13 mouse cellular contexts compared by ENCODE assay signal in the genomic region with DNA sequence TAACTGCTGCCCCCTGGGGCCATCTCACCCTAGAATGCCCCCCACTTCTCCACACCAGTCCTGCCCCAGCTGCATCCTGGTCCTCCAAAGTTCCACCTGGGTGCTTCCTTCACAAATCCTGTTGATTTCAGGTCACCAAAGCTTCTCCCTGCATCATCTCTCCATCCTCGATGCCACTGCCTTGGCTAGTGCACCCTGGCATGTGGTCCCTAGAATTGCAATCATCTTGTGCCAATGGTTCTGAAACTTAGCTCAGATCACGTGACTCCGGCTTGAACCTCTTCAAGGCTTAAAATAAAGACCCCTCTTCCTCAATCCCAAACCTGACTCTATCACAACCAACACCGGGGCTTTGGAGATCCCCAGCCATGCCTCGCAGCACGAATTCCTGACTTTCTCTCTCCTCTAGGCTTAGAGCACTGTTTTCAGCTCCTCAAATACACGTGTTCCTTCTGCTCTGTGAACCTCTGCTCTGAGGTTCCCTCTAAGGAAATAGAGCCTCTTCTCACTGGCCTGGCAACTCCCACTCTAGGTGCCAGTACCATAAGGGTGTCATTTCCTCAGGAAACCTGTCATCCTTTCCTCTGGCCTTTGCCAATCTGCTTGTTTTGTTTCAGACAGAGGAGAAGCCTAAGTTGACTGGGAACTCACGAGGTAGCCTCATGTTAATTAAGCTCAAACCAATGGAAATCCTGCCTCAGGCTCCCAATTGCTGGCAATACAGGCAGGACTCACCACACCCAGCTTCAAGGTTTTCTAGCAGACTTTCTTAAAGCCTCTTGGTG. TPM values are rescaled to one million over a fixed set of nuclear protein-coding genes. Genes with fewer than 3 reads are reported as not detected.
DNase-seq lines count a peak whose midpoint lies in the region; ATAC-seq and TF ChIP-seq lines count a peak whose summit lies in the region.
"Had no signal": no experiment of that assay in that cellular context is flagged by ENCODE, and none has a peak within 500 bp of the region (broad histone marks: within the 10 kb centered on the region; RNA-seq: fewer than 3 reads in every experiment).

No protein-coding gene starts in this region.

- DNase-seq in left cerebral cortex, adult 2 months (ENCODE audit: extremely low spot score in 1 of 2, low spot score in 2 of 2) = no peak
- DNase-seq in left cerebral cortex, adult 8-10 months (ENCODE audit: low spot score in 2 of 2) = no peak
- DNase-seq in splenic B cell, adult 2 months (ENCODE audit: low read depth, low spot score) = peak; percentile 68
- DNase-seq in adrenal gland, postnatal 14 days = no peak
- no peak for DNase-seq in layer of hippocampus, adult 18-20 months (ENCODE audit: low spot score in 2 of 2)
- DNase-seq in thymus, postnatal 25 days = no peak
- DNase-seq: heart, postnatal 36 days; layer of hippocampus, adult 9-11 months had no signal

- H3K9me3 ChIP-seq in forebrain, embryonic 13.5 days (replicated peaks) = no peaks in the 10 kb centered on the region
- H3K9me3 ChIP-seq: limb, embryonic 15.5 days had no signal

- peak overlapping the region; percentile 84 for H3K9ac ChIP-seq in forebrain, embryonic 13.5 days
- H3K9ac ChIP-seq: limb, embryonic 15.5 days had no signal

- H3K4me2 ChIP-seq in forebrain, embryonic 13.5 days = peak overlapping the region; percentile 89
- H3K4me2 ChIP-seq: limb, embryonic 15.5 days had no signal

- intact Hi-C loops in left cerebral cortex, adult 2 months (cut with DNase I) = loop anchor here (2.0 to 5.0 kb wide), 2 partner anchors 27 to 55 kb away; a partner anchor contains a TSS

- H3K27ac ChIP-seq in left cerebral cortex, adult 2 months = peak overlapping the region; percentile 8; the same call in 1 of the 2 replicates
- peak overlapping the region; percentile 97 for H3K27ac ChIP-seq in forebrain, embryonic 13.5 days
- H3K27ac ChIP-seq: limb, embryonic 15.5 days; macrophage had no signal

- H3K4me1 ChIP-seq in forebrain, embryonic 13.5 days = peaks cover 83% of the 10 kb centered on the region

- H3K4me3 ChIP-seq in left cerebral cortex, adult 2 months = no peak overlapping the region
- H3K4me3 ChIP-seq in forebrain, embryonic 13.5 days = peak overlapping the region; percentile 73
- H3K4me3 ChIP-seq: limb, embryonic 15.5 days had no signal

- H3K27me3 ChIP-seq in forebrain, embryonic 13.5 days = no peaks in the 10 kb centered on the region
- H3K27me3 ChIP-seq in splenic B cell, adult 2 months (ENCODE audit: control insufficient read depth, insufficient read depth, low read length, poor library complexity, severe bottlenecking) = no peaks in the 10 kb centered on the region

- 44% methylated on average over 8 of the region's 8 CpGs for WGBS in forebrain, embryonic 13.5 days

- no peak for ATAC-seq in forebrain, embryonic 13.5 days
- ATAC-seq in megakaryocyte, adult 5-6 weeks (ENCODE audit: poor library complexity, severe bottlenecking) = peak; percentile 13; the same call in 1 of the 2 replicates

- no peak for TF ChIP-seq CTCF in left cerebral cortex, adult 2 months (IDR thresholded peaks at IDR 0.05)

- H3K36me3 ChIP-seq in forebrain, embryonic 13.5 days (ENCODE audit: poor library complexity, severe bottlenecking) = no peaks in the 10 kb centered on the region
- no peaks in the 10 kb centered on the region for H3K36me3 ChIP-seq in splenic B cell, adult 2 months (ENCODE audit: control insufficient read depth, insufficient read depth, low read length, poor library complexity, severe bottlenecking)
- H3K36me3 ChIP-seq: limb, embryonic 15.5 days had no signal

RNA-seq across cellular contexts. Expression of a gene that starts 6.0 kb away (rescaled TPM):
- total RNA-seq in left cerebral cortex, adult 2 months (2021) = 10 to 100 TPM; 15.9 to 18.1 TPM
- 10 to 100 TPM; 11.5 to 15.2 (median 13.4) TPM for total RNA-seq in left cerebral cortex, adult 8-10 months (2022)
- polyA plus RNA-seq in forebrain, embryonic 13.5 days (2015; fragmentation: Nextera tagmentation; extraction: Ambion mirVana) = 49.1 and 50.9 TPM in 2 replicates
- total RNA-seq in megakaryocyte, adult 5-6 weeks (2015) = 0.33 TPM in 1 of 2 replicates, not detected in the other
- 0.11 and 0.37 TPM in 2 replicates for total RNA-seq in megakaryocyte, adult 5-6 weeks (2017)
- 0.33 and 0.34 TPM in 2 replicates for total RNA-seq in adrenal gland, postnatal 14 days (2021)
- total RNA-seq in layer of hippocampus, adult 18-20 months (2021) = 10 to 100 TPM; 15.2 to 15.7 TPM
- total RNA-seq: gastrocnemius, adult 8-10 months had no signal
- polyA plus RNA-seq: macrophage had no signal

RNA-seq across cellular contexts. Expression of a gene that starts 55.9 kb away (rescaled TPM):
- 10 to 100 TPM; 34.3 to 39.7 TPM for total RNA-seq in left cerebral cortex, adult 2 months (2021)
- 10 to 100 TPM; 34.7 to 37.3 (median 35.5) TPM for total RNA-seq in left cerebral cortex, adult 8-10 months (2022)
- polyA plus RNA-seq in forebrain, embryonic 13.5 days (2015; fragmentation: Nextera tagmentation; extraction: Ambion mirVana) = 24.9 and 28.7 TPM in 2 replicates
- 1.9 and 3.4 TPM in 2 replicates for total RNA-seq in megakaryocyte, adult 5-6 weeks (2015)
- total RNA-seq in megakaryocyte, adult 5-6 weeks (2017) = 2.0 and 3.2 TPM in 2 replicates
- total RNA-seq in adrenal gland, postnatal 14 days (2021) = 9.9 and 10.4 TPM in 2 replicates
- 10 to 100 TPM; 24.2 to 25.6 TPM for total RNA-seq in layer of hippocampus, adult 18-20 months (2021)
